Mouse (Mus musculus) erythroblast, embryonic 14.5 days (primary cell): ENCODE results near the gene Vax2. TPM values are rescaled to one million over a fixed set of nuclear protein-coding genes. Genes with fewer than 3 reads are reported as not detected.

Experiments
- H3K27me3 ChIP-seq: 2 replicates; pipeline ENCODE4 v1.6.1; 2012; ENCODE audit warnings: inconsistent platforms; ENCODE audit not compliant: control insufficient read depth
- H3K36me3 ChIP-seq: 2 replicates; pipeline ENCODE4 v1.6.1; 2012; ENCODE audit warnings: mild to moderate bottlenecking, inconsistent platforms; ENCODE audit not compliant: control insufficient read depth
- H3K4me1 ChIP-seq: 2 replicates; pipeline ENCODE4 v1.6.1; 2012; ENCODE audit warnings: inconsistent platforms; ENCODE audit not compliant: control insufficient read depth
- H3K4me3 ChIP-seq: replicated peaks from 2 replicates; pipeline ENCODE3; 2012; ENCODE audit warnings: moderate library complexity, mild to moderate bottlenecking, inconsistent platforms
- H3K9me3 ChIP-seq: 2 replicates; pipeline ENCODE4 v1.6.1; 2012; ENCODE audit warnings: low read length, inconsistent platforms, mixed read lengths; ENCODE audit not compliant: control insufficient read depth
- GATA1 ChIP-seq: IDR thresholded peaks from 2 replicates; pipeline ENCODE4 v1.6.1; 2012; ENCODE audit warnings: low read length, inconsistent platforms, mixed read lengths
- TAL1 ChIP-seq: IDR thresholded peaks from 3 replicates; pipeline ENCODE4 v1.6.1; 2012; ENCODE audit warnings: low read length, inconsistent platforms, mixed read lengths
- polyA plus RNA-seq: library from polyadenylated mRNA; stranded (reverse); fragments of >175 nt; gene quantifications from 2 replicates; pipeline ENCODE4 v1.2.3, GENCODE M21; 2012

The Vax2 gene
- polyA plus RNA-seq, 1 experiment, result not detected

GRCm38 (mm10) chr6:83774126-83774525 lies 63.1 kb downstream of the Vax2 start:
- Histone ChIP-seq H3K4me1 (peaks cover 34% of the 10 kb centered on the region), H3K9me3 (no peaks in the 10 kb centered on the region), H3K27me3 (no peaks in the 10 kb centered on the region), H3K36me3 (peaks cover 47% of the 10 kb centered on the region), H3K4me3 (peak overlapping the region; percentile 97)
- TF ChIP-seq GATA1 (no peak), TAL1 (no peak)

- peaks cover 34% of the 10 kb centered on the region for H3K4me1 ChIP-seq
- peak overlapping the region; percentile 97 for H3K4me3 ChIP-seq
- peaks cover 39% of the 10 kb centered on the region for H3K36me3 ChIP-seq
- H3K9me3 ChIP-seq, result no peaks in the 10 kb centered on the region
- TF ChIP-seq TAL1, result no peak
- TF ChIP-seq GATA1, result no peak
- H3K27me3 ChIP-seq, result no peaks in the 10 kb centered on the region
Observed at GRCm38 (mm10) chr6:83774781-83775563, 63.9 kb downstream of the Vax2 start.

GRCm38 (mm10) chr6:83775638-83776293 lies 64.7 kb downstream of the Vax2 start, which contains the start of gene Tex261:
Gene Tex261 (minus strand): TSS chr6:83775813.
- H3K4me1 ChIP-seq, result peaks cover 34% of the 10 kb centered on the region
- no peaks in the 10 kb centered on the region for H3K9me3 ChIP-seq
- peaks cover 31% of the 10 kb centered on the region for H3K36me3 ChIP-seq
- no peaks in the 10 kb centered on the region for H3K27me3 ChIP-seq
- TF ChIP-seq GATA1, result no peak
- TF ChIP-seq TAL1, result no peak
- peak within 1 kb of the TSS; percentile 97 for H3K4me3 ChIP-seq

DNA sequence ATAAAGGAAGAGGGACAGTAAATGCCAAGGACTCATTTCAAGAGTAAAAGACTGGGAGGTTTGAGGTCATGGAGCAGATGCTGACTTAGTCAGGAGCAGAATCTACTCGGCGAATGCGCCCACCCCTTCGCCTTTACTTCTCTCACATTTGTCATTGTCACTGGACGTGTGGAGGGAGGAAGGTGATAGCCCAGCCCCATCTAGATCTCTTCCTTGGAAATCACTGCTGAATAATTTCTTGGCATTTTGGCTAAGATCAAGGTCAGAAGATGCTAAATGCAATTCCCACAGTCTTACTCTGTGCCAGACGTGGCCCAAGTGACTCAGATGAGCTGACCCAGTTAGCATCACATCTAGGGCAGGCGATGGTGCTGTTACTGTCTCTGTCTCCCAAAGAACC lies 67.2 kb downstream of the Vax2 start:
- Histone ChIP-seq H3K36me3 (peaks cover 7% of the 10 kb centered on the region), H3K9me3 (no peaks in the 10 kb centered on the region), H3K4me3 (no peak overlapping the region), H3K4me1 (peaks cover 32% of the 10 kb centered on the region), H3K27me3 (no peaks in the 10 kb centered on the region)
- TF ChIP-seq GATA1 (no peak), TAL1 (no peak)

- peaks cover 26% of the 10 kb centered on the region for H3K4me1 ChIP-seq
- TF ChIP-seq TAL1 (no peak), GATA1 (no peak)
- no peaks in the 10 kb centered on the region for H3K9me3 ChIP-seq
- no peak overlapping the region for H3K4me3 ChIP-seq
- 0 out of 2 replicates have a peak, but pooled peaks cover 1% of the 10 kb centered on the region for H3K36me3 ChIP-seq
- no peaks in the 10 kb centered on the region for H3K27me3 ChIP-seq
Observed at GRCm38 (mm10) chr6:83779026-83779425, 68.0 kb downstream of the Vax2 start.

GRCm38 (mm10) chr6:83786426-83786825 lies 75.4 kb downstream of the Vax2 start:
- no peak overlapping the region for H3K4me3 ChIP-seq
- H3K27me3 ChIP-seq, result no peaks in the 10 kb centered on the region
- peaks cover 3% of the 10 kb centered on the region for H3K9me3 ChIP-seq
- TF ChIP-seq TAL1 (no peak), GATA1 (no peak)
- no peaks in the 10 kb centered on the region for H3K4me1 ChIP-seq
- no peaks in the 10 kb centered on the region for H3K36me3 ChIP-seq

Other genes starting within 250 kb of the Vax2 start
- 1.2 and 1.3 TPM in 2 replicates for gene Dguok, start 204.3 kb upstream of the Vax2 start, polyA plus RNA-seq
- not detected in 2 replicates for gene Actg2, start 175.0 kb upstream of the Vax2 start, polyA plus RNA-seq
- 0.06 and 0.10 TPM in 2 replicates for gene Stambp, start 138.5 kb upstream of the Vax2 start, polyA plus RNA-seq
- gene Clec4f, start 55.1 kb upstream of the Vax2 start, polyA plus RNA-seq, result 0.06 and 0.13 TPM in 2 replicates
- not detected in 2 replicates for gene Cd207, start 33.4 kb upstream of the Vax2 start, polyA plus RNA-seq
- not detected in 2 replicates for gene Atp6v1b1, start 31.7 kb downstream of the Vax2 start, polyA plus RNA-seq
- gene Ankrd53, start 51.4 kb downstream of the Vax2 start, polyA plus RNA-seq, result not detected in 2 replicates
- 2.3 and 2.7 TPM in 2 replicates for gene Tex261, start 64.5 kb downstream of the Vax2 start, polyA plus RNA-seq
- 0.12 and 0.22 TPM in 2 replicates for gene Nagk, start 83.7 kb downstream of the Vax2 start, polyA plus RNA-seq
- gene Paip2b, start 120.5 kb downstream of the Vax2 start, polyA plus RNA-seq, result 0.13 and 0.42 TPM in 2 replicates
- gene Zfp638, start 155.8 kb downstream of the Vax2 start, polyA plus RNA-seq, result 0.13 and 0.57 TPM in 2 replicates